Mouse (Mus musculus) ES-E14 (cell line): ENCODE results near the gene Myl6b.

Source experiments
- CHD2 ChIP-seq: IDR thresholded peaks from 2 replicates; pipeline ENCODE4 v1.6.1; 2014; ENCODE audit warnings: mild to moderate bottlenecking, low read depth, low read length, inconsistent platforms
- HCFC1 ChIP-seq: IDR thresholded peaks from 2 replicates; pipeline ENCODE4 v1.6.1; 2012; ENCODE audit warnings: low read length, inconsistent platforms, borderline replicate concordance; ENCODE audit not compliant: insufficient read depth
- MAFK ChIP-seq: IDR thresholded peaks from 2 replicates; pipeline ENCODE4 v1.6.1; 2014; ENCODE audit warnings: mild to moderate bottlenecking, low read depth, low read length, inconsistent platforms; ENCODE audit not compliant: insufficient read depth
- ZC3H11A ChIP-seq: IDR thresholded peaks from 2 replicates; pipeline ENCODE4 v1.6.1; 2012; ENCODE audit warnings: low read depth, mild to moderate bottlenecking, inconsistent platforms, low read length, borderline replicate concordance

GRCm38 (mm10) chr10:128486370-128486769 is 12.1 kb downstream of the Myl6b start:
- TF ChIP-seq CHD2, result no peak
- no peak for TF ChIP-seq MAFK
- TF ChIP-seq HCFC1, result no peak
- no peak for TF ChIP-seq ZC3H11A
